Mouse (Mus musculus): ENCODE data around the gene Vmn1r52.
"Not testable (repeated sequence)": the region's sequence is repeated elsewhere in the genome, so short reads cannot be mapped to it uniquely, and the experiment has no call there.

Vmn1r52 gene

GRCm38 (mm10) chr6:90174508-90174907 lies at the start of gene Vmn1r52:
Gene Vmn1r52, plus strand, starts transcription at chr6:90174808.
- DNase-seq (ENCODE audit: low spot score in 2 of 2) = no peak

- no peak for DNase-seq (ENCODE audit: low spot score in 2 of 2)
These were observed 14.5 kb upstream of the Vmn1r52 start for GRCm38 (mm10) chr6:90160139-90160538.

DNA sequence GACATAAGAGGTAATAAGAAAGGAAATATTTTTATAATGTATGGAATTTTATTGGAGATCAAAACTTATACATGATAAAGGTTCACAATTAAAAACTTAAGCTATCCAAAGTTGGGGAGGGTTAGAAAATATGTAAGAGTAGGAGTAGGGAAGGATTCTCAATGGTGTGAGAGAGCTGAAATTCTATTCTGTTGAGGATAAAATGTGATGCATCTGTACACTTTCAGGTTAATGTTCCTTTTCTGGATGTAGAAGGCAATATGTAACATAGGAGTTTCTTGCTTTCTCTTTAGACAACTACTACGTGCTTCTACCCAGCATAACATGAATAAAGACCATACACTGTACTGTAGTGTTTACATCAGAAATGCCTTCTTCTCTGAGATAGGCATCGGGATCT lies 27.9 kb downstream of the Vmn1r52 start, which contains the start of gene V1ra8:
Gene V1ra8 (plus strand): TSS at position 301 of the 400 bp plus-strand sequence.
- not testable (repeated sequence) for DNase-seq (ENCODE audit: low spot score in 2 of 2)

DNA sequence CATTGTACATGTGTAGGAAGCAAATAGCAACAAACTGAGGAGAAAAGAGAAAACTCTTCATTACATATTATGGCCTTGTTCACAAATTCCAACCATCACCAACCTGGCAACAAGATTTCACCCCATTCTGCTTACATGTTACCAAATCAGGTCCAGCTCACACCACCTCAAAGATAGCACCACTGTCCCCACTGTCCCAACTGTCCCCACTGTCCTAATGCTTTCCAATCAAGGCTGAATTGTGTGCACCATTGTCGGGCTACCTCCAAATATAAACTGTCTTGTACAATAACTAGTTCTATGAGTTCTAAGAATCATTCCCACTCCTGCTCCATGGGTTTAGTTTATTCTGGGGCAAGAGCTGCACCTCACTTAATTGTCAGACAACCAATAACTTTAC lies 49.7 kb downstream of the Vmn1r52 start, which contains the start of gene Vmn1r53:
Gene Vmn1r53 (minus strand): TSS at position 101 of the 400 bp plus-strand sequence.
- DNase-seq (ENCODE audit: low spot score in 2 of 2) = no peak

Data from right cerebral cortex, postnatal 10 days (tissue).